Mouse (Mus musculus) thymus, postnatal 4 days (tissue): Measurements from ENCODE around the gene Nol9.

Source experiments
- DNase-seq: peaks from one replicate; pipeline ENCODE4 v3.0.0; 2021

Nol9 gene

DNA sequence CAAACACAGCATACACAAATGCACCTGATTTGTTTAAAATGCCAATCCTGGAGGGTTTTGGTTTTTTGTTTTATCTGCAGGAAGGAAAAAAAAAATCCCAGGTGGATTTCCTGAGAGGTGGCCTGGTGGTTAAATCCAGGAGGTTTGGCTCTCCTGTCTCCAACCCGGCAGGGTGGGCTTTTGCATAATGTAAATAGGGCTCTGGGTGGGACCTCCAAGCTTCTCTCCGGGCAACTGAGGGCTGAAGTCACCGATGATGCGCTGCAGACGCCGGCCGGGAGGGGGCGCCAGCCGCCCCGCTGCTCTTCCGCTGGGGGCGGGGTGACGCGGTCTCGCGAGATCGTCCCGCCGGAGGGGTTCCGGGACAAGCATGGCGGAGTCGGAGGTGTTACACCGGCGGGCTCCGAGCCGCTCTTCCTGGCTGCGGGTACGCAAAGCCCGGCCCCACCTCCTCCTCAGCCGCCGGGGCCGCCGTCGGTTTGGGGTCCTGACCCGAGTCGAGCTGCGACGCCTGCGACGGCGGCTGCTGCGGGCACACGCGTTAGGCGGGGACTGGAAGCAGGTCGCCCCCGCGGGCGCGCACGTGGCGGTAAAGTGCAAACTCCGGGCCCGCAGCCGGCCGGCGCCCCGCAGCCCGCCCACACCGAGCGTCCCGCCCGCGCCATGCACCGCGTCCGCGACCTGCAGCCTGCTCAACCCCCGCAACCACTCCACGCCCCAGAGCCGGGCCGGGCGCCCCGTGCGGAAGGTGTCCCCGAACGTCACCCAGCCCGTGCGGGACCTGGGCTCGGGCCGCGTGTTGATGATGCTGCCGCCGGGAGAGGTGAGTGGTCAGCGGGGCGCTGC, at the start of gene Nol9:
TSS of gene Nol9 (plus strand) at position 337 of the 846 bp plus-strand sequence.
- DNase-seq, result peak; percentile 98

DNA sequence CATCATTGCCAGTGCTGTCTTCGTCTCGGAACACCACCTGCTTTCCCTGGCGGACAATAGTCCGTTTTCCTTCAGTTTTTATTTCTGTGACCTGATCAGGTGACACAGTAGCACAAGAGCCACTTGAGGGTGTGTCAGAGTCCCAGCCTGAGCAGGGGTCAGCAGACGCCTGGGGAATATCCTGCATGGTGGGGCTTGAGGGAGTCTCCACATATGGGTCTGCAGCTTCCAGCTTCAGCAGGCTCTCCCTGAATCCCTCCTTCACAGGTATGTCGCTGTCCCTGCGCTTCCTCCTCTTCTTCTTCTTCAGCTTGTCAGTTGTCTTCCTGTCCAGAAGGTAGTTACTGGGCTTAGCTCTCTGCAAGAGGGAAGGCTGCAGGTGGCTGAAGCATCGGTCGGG, 47.0 kb upstream of the Nol9 start:
- no peak for DNase-seq

DNA sequence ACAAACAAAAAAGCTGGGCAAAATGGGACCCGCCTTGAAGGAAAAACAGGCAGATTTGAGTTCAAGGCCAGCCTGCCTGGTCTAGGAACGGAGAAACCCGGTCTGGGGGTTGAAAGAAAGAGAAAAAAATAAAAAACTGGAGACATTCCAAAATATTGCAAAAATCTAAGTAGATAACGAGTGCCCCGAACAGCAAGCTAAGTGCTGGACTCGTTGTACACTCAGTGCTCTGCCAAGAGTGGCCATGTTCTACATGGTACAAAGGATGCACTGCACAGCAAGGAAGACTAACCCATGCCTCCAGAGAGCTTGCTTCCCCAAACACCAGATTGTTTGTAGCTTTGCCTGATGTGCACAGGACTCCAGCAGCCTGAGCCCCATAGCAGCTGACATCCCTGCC, 46.1 kb upstream of the Nol9 start:
- DNase-seq, result no peak

DNA sequence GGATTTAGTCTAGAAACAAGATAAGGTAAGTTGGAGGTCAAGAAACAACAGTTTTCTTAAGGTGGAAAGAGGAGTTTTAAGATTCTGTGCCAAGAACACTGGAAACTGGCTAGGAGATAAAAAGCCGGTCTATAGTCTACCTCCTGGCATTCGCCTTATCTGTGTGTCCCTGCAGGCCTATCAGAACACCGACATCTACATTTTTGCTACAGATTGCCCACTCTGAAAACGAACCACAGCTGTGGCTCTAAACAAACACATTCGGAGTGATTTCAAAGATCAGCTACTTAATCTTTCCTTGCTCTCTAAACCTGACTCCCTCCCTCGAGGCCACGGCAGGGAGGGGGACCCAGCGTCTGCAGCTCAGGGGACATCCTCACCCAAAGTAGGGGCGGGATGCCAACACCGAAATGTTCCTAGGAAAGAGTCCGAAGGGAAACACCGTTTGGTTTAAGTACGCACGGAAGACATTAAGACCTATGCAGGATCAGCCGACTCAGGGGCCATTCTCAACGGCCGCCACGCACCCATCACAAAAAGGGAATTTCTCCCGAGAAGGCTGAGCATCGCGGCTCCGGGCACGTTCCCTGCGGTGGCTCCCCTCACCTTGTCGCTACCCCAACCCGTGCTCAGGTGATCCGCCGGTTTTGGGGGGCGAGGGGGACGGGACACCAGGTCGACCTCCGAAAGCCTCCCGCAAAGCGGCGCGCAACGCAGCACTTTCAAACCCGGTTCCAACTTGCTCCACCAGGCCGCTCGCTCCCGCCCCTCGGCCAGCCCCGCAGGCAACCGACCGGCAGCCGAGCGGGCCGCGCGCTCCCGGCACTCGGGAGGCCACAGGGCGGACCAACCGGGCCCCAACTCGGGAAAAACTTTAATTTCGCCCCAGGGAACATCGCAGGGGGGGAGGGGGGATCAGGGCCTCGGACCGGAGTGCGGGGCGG, 44.6 kb upstream of the Nol9 start:
- peak; percentile 62 for DNase-seq

DNA sequence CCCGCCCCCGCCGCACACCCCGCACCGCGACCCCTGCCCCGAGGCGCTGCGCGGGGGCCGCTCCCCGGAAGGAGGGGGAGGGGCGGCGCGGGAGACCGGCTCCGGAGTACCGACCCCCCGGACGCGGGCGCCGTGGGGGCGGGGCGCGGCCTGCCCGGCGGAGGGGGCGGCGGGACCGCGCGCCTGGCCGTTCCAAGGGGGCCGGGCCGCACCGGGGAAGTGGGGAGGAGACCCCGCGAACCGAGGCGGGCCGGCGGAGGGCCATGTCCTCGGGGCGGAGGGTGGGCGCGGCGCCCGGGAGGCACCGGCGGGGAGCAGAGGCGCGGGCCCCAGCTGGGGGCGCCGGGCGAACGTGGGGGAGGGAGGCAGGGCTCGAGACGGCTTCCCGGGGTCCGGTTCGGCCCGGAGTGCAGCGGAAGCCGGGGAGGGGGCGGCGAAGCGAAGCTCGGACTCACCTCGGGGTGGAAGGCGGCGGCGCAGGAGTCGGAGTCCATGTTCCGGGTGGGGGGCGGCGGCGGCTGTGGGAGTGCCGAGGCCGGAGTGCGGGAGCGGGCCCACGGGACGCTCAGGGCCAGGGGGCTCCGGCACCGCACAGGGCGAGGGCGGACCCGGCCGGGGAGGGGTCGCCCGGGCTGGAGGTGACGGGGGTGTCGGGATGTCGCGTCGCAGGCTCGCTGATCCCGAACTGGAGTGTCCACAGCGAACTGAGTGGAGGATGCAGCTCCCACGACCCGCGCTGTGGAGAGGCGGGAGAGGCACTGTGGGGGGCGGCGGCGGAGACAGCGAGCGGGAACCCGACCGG, 43.5 kb upstream of the Nol9 start:
- DNase-seq, result peak; percentile 78

DNA sequence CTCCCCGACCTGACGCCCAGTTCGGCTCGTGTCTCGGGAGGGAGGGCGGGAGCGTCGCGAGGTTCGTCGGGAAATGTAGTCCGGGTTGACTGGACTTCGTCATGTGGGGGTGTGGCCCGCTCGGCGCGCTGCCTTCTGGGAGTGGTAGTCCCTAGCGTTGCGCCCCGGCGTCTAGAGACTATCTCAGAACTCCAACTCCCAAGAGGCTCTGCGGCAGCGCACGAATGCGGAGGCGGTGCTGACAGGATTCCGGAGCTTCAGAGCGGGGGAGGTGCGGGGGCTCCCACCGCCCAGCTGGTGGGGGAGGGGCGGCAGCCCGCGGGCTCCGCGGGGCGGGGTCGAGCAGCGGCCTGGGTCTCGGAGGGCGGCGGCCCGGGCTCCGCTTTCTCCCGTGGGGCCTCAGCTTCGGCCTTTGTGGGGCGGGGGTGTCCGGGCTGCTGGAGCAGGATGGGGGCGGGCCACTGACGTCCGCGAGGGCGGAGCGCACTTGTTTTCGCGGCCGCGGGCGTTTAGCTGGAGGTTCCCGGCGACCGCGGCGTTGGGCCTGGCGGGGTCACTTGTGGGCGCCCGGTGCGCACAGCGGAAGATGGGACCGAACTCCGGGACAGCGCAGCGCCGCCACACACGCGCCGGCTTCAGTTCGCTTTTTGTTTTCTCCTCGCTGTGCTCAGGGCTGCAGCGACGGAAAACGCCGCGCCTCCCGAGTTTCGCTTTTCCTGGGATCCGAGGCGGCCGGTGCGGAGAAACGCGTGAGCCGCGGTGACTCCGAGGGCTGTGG, 42.8 kb upstream of the Nol9 start, which contains the start of gene Phf13:
TSS of gene Phf13 (minus strand) at position 86 of the 778 bp plus-strand sequence.
- peak; percentile 99 for DNase-seq

DNA sequence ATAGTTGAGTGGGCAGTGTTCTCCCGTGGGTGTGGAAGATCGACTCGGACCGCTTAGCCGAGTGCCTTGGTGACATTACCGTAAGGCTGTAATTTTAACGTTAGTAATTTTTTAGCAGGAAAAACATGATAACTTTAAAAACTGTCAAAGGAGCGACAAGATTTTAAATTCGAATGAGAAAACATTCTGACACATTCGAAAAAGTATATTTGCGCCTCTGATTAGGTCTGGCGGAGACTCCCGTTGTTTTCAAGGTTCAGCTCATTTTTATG, 42.2 kb upstream of the Nol9 start:
- no peak for DNase-seq

DNA sequence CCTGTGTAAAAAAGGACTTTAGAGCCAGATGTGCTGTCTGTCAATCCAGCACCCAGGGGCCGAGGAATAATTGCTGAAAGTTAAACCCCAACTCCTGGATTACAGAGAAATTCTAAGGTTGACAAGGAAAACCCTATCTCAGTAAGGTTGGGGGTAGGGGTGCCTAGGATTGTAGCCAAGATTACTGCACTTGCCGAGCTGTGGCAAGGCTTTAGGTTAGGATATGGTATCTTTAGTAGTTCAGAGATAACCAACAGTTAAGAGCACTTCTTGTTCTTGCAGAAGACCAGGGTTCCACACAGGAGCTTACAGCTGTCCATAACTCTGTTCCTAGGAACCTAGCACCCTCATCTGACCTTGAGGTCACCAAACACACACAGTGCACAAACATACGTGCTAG, 41.4 kb upstream of the Nol9 start:
- peak; percentile 5 for DNase-seq

DNA sequence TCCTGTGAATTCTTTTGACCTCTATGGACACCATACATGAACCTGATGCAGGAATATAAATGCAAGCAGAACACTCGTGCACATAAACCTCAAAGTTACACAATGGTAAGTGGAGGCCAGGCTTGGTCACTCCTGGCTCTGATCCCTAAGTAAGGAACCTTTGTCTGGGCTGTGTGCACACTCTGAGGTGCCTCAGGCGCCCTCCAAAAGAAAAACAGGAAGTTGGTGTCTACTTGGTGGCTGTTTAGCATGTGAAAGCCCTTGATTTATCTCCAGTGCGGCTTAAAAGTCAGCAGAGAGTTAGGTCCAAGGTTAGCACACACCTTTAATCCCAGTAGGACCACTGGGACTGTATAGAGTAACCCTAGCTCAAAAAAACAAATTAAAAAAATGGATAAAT, 39.6 kb upstream of the Nol9 start:
- DNase-seq, result no peak

DNA sequence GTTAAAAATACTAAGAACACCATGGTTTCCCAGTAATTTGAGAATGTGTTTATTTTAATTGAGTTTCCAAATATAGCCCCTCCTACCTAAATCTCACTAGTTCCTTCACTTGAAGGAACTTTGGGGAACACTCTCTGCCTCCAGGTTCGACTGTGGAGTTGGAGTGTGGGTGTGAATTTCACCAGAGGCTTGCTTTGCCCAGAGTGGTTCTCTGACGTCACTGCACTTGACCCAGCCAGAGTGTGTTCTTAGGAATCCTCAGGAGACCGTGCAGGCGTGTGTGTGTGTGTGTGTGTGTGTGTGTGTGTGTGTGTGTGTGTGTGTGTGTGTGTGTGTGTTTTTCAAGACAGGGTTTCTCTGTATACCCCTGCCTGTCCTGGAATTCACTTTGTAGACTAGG, 38.2 kb upstream of the Nol9 start:
- no peak for DNase-seq

DNA sequence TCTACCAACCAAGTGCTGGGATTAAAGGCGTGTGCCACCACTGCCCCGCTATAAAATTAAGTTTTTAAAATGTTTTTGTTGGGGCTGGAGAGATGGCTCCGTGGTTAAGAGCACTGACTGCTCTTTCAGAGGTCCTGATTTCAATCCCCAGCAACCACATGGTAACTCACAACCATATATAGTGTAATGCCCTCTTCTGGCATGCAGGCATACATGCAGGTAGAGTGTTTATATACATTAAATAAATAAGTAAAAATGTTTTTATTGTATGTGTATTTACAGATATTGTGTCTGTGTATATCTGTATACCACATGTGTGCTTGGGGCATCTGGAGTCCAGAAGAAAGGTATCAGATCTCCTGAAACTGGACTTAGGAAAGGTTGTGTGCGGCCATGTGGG, 37.8 kb upstream of the Nol9 start:
- DNase-seq, result no peak

DNA sequence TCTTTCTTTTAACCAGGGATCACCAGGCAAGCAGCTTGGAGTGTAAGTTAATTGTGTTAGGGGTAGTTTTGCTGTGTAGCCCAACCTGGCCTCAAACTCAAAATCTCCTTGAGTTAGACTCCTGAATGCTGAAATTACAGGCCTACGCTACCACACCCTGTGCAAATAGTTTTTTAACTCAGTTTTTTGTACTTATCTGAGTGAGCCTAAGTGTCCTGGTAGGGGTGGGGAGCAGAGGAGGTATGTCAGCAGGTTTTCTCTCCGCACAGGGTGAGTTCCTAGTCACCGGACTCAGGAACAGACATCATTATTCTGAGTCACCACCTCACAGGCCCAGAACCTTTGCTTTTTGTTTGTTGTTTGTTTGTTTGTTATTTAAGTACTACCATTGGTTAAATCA, 37.1 kb upstream of the Nol9 start:
- DNase-seq, result no peak

DNA sequence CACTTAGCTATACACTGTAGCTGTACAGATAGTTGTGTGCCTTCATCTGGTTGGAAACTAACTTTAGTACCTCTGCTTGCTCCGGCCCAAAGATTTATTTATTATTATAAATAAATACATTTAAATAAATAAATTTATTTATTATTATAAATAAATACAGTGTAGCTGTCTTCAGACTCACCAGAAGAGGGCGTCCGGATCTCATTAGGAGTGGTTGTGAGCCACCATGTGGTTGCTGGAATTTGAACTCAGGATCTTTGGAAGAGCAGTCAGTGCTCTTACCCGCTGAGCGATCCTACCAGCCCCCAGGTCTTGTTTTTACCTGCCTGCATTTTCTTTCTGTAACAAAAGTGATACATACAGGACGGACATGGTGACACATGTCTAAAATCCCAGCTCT, 33.0 kb upstream of the Nol9 start:
- no peak for DNase-seq

DNA sequence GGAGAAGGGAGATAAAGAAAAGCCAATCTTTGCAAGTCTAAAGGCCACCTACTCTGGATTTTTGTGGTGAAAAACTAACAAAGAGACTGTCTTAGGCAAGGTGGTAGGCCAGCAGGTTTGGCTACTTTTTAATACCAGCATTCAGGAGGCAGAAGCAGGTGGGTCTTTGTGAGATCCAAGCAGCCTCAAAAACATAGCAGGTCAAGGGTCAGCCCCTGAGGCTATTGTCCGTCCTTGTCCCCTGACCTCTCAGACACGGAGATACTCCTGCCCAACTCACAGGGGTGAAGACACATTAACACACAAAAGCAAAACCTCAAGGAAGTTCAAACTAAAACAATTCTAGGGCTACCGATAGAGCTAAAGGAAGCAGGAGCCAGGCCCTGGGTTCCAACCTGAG, 32.3 kb upstream of the Nol9 start:
- no peak for DNase-seq

DNA sequence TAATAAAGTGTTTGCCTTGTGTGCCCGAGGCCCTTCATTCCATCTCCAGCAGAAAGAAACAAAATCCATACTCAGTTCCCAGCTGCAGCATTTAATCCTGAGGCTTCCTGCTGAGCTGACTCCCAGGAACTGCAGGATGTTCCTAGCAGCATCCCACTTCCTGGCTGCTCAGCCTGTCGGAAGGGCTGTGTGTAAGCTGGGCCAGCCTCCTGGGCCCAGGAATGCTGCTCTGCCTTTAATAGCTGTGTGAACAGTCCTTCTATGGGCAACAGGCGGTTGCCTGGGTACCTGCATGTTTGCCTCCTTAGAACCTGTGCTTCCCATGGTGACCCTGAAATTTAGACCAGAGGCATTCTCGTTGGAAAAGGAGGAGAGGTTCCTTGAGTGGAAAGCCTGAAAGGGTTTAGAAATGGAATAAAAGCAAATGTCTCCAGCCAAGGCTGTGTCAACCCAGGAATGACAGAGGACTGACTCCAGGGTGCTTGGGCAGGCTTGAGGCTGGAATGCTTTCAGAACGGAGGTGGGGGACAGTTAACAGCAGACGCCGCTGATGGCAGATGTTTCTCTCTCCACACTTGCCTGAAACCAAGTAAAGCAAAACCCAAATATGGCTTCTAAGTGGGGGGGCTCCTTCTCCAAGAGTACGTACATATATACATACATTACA, 31.5 kb upstream of the Nol9 start:
- DNase-seq, result no peak

DNA sequence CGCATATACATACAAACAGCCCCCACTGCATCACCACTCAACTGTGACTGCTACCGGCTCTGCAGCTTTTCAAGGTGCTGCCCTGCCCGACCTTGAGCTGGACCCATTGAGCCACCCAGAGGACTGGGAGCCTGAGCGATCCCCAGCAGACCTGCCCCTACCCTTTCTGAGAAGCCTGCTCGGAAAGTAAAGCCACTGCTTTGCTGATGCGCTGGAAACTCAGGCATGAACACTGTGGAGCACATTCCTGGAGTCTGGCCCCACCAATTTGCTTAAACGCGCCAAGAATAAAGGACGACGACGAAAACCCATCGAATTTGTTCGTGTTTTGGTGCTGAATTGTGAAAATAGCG, 31.0 kb upstream of the Nol9 start:
- no peak for DNase-seq

DNA sequence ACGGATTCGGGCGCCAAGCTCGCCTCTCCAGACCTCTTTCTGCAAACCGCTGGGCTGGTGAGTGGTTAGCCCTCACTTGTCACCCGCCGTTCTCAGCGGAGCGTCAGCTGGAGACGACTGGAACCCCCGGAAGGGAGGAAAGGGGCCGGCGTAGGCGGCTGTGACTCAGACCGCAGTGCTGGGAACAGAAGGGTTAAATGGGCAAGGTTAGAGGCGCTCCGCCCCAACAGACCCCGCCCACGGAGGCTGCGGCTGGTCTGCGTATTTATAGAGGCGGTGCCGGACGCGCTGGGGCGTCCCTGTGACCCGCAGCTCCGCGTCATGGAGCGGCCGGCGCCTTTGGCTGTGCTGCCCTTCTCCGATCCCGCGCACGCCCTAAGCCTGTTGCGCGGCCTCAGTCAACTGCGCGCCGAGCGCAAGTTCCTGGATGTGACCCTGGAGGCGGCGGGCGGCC, 30.5 kb upstream of the Nol9 start, which contains the start of gene Klhl21:
TSS of gene Klhl21 (plus strand) at position 182 of the 454 bp plus-strand sequence.
- peak; percentile 88 for DNase-seq

DNA sequence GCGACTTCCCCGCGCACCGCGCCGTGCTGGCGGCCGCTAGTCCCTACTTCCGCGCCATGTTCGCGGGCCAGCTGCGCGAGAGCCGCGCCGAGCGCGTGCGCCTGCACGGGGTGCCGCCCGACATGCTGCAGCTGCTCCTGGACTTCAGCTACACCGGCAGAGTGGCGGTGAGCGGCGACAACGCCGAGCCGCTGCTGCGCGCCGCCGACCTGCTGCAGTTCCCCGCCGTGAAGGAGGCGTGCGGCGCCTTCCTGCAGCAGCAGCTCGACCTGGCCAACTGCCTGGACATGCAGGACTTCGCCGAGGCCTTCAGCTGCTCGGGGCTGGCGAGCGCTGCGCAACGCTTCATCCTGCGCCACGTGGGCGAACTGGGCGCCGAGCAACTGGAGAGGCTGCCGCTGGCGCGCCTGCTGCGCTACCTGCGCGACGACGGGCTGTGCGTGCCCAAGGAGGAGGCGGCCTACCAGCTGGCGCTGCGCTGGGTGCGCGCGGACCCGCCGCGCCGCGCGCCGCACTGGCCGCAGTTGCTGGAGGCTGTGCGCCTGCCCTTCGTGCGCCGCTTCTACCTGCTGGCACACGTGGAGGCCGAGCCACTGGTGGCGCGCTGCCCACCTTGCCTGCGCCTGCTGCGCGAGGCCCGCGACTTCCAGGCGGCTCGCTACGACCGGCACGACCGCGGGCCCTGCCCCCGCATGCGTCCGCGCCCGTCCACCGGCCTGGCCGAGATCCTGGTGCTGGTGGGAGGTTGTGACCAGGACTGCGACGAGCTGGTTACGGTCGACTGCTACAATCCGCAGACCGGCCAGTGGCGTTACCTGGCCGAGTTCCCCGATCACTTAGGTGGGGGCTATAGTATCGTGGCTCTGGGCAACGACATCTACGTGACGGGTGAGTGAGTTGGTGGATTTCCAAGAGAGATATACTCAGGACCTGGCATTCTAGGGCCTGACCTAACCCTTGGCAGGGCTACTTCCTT, 29.8 kb upstream of the Nol9 start:
- DNase-seq, result peak; percentile 76

DNA sequence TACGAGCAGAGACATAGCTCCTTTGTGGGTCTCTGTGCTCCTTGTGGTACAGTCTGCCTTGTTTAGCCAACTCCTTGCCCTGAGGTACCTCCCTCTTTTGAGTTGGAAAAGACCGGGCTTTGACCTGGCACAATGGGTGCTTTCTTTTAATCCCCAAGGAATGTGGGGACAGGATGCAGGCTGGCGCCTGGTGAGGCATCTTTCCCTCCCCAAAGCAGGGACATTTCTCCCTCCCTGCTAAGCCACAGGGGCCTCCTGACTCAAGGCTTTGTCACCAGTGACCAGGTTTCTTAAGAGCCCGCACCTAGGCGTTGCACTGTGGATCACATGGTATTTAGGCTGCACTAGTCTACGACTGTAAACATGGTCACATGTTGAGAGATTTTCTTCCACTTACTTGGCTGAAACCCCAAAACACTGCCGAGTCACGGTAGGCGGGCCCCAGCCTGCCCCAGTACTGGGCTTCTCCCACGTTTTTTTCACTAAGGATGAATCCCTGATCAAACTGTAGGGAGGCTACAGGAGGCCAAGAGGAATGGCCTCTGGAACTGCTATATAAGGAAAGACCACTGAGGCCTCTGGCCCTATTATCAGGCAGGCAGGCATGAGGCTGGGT, 28.9 kb upstream of the Nol9 start:
- DNase-seq, result no peak

DNA sequence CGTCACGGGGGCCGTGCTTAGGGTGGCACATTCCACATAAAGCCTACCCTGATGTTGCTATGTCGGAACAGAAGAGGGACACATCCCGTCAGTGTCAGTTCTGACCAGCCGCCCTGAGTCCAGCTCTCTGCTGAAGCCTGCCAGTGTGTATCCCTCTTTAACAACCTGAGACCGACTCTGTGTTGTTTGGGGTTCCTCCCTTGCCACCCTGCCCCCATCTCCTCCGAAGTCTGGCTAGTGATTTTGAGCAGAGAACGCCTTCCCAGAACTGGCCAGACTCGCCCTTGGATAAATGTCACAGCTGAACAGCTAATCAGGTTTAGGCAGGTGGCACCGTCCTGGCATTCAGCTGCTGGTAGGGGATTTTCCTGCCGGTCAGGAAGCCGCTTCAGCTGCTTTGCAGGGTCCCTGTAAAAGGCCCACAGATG, 28.4 kb upstream of the Nol9 start:
- DNase-seq, result no peak
